Mouse (Mus musculus) G1E (cell line): ENCODE measurements around the gene Gm43064. TPM values are rescaled to one million over a fixed set of nuclear protein-coding genes. Genes with fewer than 3 reads are reported as not detected.

Experiments
- ATAC-seq: 2 replicates; pipeline ENCODE4 v1.8.0; 2016; ENCODE audit warnings: mild to moderate bottlenecking; ENCODE audit not compliant: insufficient number of reproducible peaks, poor library complexity, low FRiP score, severe bottlenecking; ENCODE audit errors: extremely low read depth
- DNase-seq: peaks from one replicate; pipeline ENCODE4 v3.0.0; 2012; ENCODE audit warnings: low spot score
- H3K27me3 ChIP-seq: 2 replicates; pipeline ENCODE4 v1.6.1; 2012; ENCODE audit warnings: mild to moderate bottlenecking, low read length, inconsistent platforms; ENCODE audit not compliant: insufficient read depth
- H3K36me3 ChIP-seq: replicated peaks from 2 replicates; pipeline ENCODE3; 2012; ENCODE audit warnings: mild to moderate bottlenecking, inconsistent platforms
- H3K4me1 ChIP-seq: 2 replicates; pipeline ENCODE4 v1.6.1; 2012; ENCODE audit warnings: low read depth, low read length, inconsistent platforms, mixed read lengths; ENCODE audit not compliant: insufficient read depth
- H3K4me3 ChIP-seq: 2 replicates; pipeline ENCODE4 v1.5.1; 2012; ENCODE audit warnings: low read depth, mild to moderate bottlenecking, inconsistent platforms, low read length, moderate library complexity, mixed read lengths
- H3K9me3 ChIP-seq: replicated peaks from 2 replicates; pipeline ENCODE4 v1.6.1; 2012; ENCODE audit warnings: inconsistent platforms
- CTCF ChIP-seq: IDR thresholded peaks from 2 replicates; pipeline ENCODE4 v1.5.1; 2012; ENCODE audit warnings: low read depth, low read length, inconsistent platforms, mixed read lengths
- GATA1 ChIP-seq: IDR thresholded peaks from 2 replicates; pipeline ENCODE4 v1.6.1; 2012; ENCODE audit warnings: borderline replicate concordance, low read length, inconsistent platforms, mixed read lengths
- GATA2 ChIP-seq: IDR thresholded peaks from 2 replicates; pipeline ENCODE4 v1.6.1; 2012; ENCODE audit warnings: low read depth, low read length, inconsistent platforms, borderline replicate concordance
- POLR2AphosphoS5 ChIP-seq: IDR thresholded peaks from 2 replicates; pipeline ENCODE4 v1.6.1; 2012; ENCODE audit warnings: low read depth, low read length, inconsistent platforms; ENCODE audit not compliant: insufficient replicate concordance
- TAL1 ChIP-seq: conservative IDR thresholded peaks from 2 replicates; pipeline ENCODE4 v1.6.1; 2012; ENCODE audit warnings: low read depth, low read length, inconsistent platforms, mixed read lengths
- polyA plus RNA-seq: library from polyadenylated mRNA; stranded (reverse); fragments of >175 nt; gene quantifications from 2 replicates; pipeline ENCODE4 v1.2.3, GENCODE M21; 2012
- total RNA-seq, 2 experiments: library from RNA; stranded (forward) in 1 of 2; stranded (reverse) in 1 of 2; fragments of 200-1000 nt in 1 of 2; fragments of >200 nt in 1 of 2; fragmentation: Nextera tagmentation in 1 of 2; gene quantifications; 2 replicates each; pipeline ENCODE4 v1.2.3; 2014 to 2017

The Gm43064 gene
- total and polyA plus RNA-seq, 3 experiments = 0.05 to 8.7 (median 0.82) TPM

- Histone ChIP-seq H3K27me3 (no peaks in the 10 kb centered on the region), H3K4me3 (no peak overlapping the region), H3K36me3 (peaks cover 55% of the 10 kb centered on the region), H3K9me3 (no peaks in the 10 kb centered on the region), H3K4me1 (peaks cover 63% of the 10 kb centered on the region)
- DNase-seq (no peak), ATAC-seq (no peak)
- TF ChIP-seq POLR2AphosphoS5 = no peak
These were observed 31.4 kb upstream of the Gm43064 start for GRCm38 (mm10) chr3:103777940-103778339.

DNA sequence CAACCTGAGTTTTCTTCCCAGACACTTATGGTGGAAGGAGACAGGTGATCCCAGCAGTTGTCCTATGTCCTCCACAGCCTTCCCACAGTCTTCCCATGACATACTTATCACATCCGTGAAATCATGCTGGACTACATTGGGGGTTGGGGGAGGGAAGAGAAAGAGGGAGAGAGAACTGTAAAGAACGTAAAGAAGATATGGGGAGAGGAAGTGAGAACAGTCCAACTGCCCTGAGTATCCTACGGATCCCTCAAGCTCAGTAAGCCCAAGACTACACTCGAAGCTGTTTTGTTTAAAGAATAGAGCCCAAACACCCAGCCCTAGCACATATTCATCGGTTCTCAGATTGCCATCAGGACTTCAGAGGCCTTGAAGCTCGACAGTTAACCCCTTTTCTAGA is 30.7 kb upstream of the Gm43064 start:
- no peaks in the 10 kb centered on the region for H3K27me3 ChIP-seq
- no peak for ATAC-seq
- no peaks in the 10 kb centered on the region for H3K9me3 ChIP-seq
- TF ChIP-seq GATA2 = no peak
- no peak for TF ChIP-seq TAL1
- TF ChIP-seq POLR2AphosphoS5 = no peak
- no peak for TF ChIP-seq GATA1
- no peak for TF ChIP-seq CTCF
- peaks cover 52% of the 10 kb centered on the region for H3K36me3 ChIP-seq
- no peak for DNase-seq
- H3K4me1 ChIP-seq = peaks cover 63% of the 10 kb centered on the region
- H3K4me3 ChIP-seq = no peak overlapping the region

- peaks cover 48% of the 10 kb centered on the region for H3K36me3 ChIP-seq
- no peaks in the 10 kb centered on the region for H3K27me3 ChIP-seq
- H3K4me1 ChIP-seq = peaks cover 65% of the 10 kb centered on the region
- ATAC-seq = no peak
- TF ChIP-seq TAL1 (no peak), CTCF (no peak), GATA2 (no peak), POLR2AphosphoS5 (no peak), GATA1 (no peak)
- no peak overlapping the region for H3K4me3 ChIP-seq
- H3K9me3 ChIP-seq = no peaks in the 10 kb centered on the region
- no peak for DNase-seq
These were observed 30.2 kb upstream of the Gm43064 start for GRCm38 (mm10) chr3:103779183-103779582.

DNA sequence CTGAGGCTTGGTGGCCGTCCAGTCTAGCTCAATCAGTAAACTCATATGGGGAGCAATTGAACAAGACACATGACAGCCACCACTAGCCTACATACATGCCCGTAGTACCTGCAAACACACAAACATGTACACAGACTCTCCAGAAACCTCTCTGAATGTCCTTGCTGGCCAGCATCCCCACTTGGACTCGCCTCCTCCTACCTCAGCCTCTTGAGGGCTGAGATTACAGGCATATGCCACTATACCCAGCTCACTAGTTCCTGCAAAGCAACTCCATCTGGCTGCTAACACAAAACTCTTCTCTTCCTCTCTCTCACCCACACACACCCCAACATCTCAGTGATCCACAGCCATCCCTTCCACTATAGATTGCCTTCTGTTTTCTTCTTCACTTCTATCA is 29.1 kb upstream of the Gm43064 start:
- peaks cover 75% of the 10 kb centered on the region for H3K4me1 ChIP-seq

DNA sequence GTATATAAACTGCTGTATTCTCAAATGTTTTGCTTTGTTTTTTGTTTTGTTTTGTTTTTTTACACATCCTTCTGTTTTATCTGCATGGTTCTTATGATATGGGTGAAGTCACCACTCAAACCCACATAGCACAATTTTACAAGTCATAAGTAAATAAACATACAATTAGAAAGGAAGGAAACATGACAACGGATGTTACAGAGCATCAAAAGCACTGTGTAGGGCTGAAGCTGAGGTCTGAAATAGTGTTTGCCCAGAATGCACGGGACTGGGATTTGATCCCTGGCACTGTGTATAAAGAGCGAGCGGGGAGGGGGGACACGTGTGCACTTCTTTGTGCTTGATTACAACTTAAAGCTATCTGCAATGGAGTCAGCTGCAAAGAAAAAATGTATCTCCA is 28.6 kb upstream of the Gm43064 start:
- peaks cover 72% of the 10 kb centered on the region for H3K4me1 ChIP-seq

More for the DNA sequence above, 29.1 kb upstream of the Gm43064 start:
- H3K4me3 ChIP-seq = no peak overlapping the region
- no peaks in the 10 kb centered on the region for H3K27me3 ChIP-seq
- no peaks in the 10 kb centered on the region for H3K9me3 ChIP-seq
- no peak for TF ChIP-seq POLR2AphosphoS5
- TF ChIP-seq TAL1 = no peak
- ATAC-seq = no peak
- peaks cover 49% of the 10 kb centered on the region for H3K36me3 ChIP-seq
- no peak for DNase-seq

DNA sequence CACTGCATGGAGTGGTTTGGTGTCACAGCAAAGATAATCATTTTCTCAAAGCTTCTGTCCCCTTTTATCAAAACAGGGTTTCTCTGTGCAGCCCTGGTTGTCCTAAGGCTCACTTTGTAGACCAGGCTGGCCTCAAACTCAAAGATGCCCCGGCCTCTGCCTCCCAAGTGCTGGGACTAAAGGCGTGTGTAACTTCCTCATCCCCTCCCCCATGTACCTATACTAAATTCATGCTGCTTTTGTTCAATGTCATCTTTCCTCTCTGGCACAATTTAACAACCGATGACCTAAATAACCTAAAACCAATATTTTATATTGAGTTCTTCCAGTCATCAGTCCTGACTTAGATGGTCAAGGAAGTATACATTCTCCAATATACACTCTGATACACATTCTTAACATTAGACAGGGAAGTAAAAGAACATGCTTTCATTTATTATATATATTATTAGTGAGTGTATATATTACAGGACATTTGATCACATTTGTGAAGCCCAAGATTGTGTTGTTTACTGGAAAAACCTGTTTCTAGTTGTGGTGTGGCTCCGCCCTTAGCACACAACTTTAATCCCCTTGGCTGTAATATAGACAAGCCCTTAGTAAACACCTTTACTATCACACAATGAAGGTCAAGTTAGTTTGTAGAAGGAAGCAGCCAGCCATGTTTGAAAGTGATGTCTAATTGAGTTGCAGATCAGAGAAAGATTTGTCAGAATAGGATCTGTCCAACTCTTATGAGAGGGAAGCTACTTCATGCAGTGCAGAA is 26.3 kb upstream of the Gm43064 start:
- Histone ChIP-seq H3K36me3 (peaks cover 32% of the 10 kb centered on the region), H3K4me1 (peaks cover 80% of the 10 kb centered on the region), H3K4me3 (no peak overlapping the region), H3K9me3 (no peaks in the 10 kb centered on the region), H3K27me3 (no peaks in the 10 kb centered on the region)
- DNase-seq (no peak), ATAC-seq (no peak; the same call in 1 of the 2 replicates)
- TF ChIP-seq GATA2 (no peak), POLR2AphosphoS5 (no peak), CTCF (no peak), GATA1 (no peak), TAL1 (no peak)

More for the DNA sequence above, 28.6 kb upstream of the Gm43064 start:
- no peak for TF ChIP-seq TAL1
- TF ChIP-seq POLR2AphosphoS5 = no peak
- no peak for TF ChIP-seq CTCF
- TF ChIP-seq GATA2 = no peak
- no peak for TF ChIP-seq GATA1
- no peak for ATAC-seq
- no peak for DNase-seq
- H3K27me3 ChIP-seq = no peaks in the 10 kb centered on the region
- no peaks in the 10 kb centered on the region for H3K9me3 ChIP-seq
- H3K4me3 ChIP-seq = no peak overlapping the region
- peaks cover 43% of the 10 kb centered on the region for H3K36me3 ChIP-seq
